Mouse (Mus musculus): Measurements from ENCODE around the gene Fbxw5. TPM values are rescaled to one million over a fixed set of nuclear protein-coding genes. Genes with fewer than 3 reads are reported as not detected.
A peak's percentile ranks its signal among the peaks of the same experiment; 100 is the strongest.

The Fbxw5 gene
- polyA plus RNA-seq, 1 experiment from 2014 or later: 83.9 TPM

GRCm38 (mm10) chr2:25501593-25502486 lies 1.3 kb downstream of the Fbxw5 start, which contains the start of gene C8g:
TSS of gene C8g (minus strand) at chr2:25501719.
- no peak for ATAC-seq (ENCODE audit: extremely low read depth, insufficient number of reproducible peaks, low FRiP score, low TSS enrichment)
- Histone ChIP-seq H3K4me2 (peak within 1 kb of the TSS; percentile 96), H3K9me3 (no peaks in the 10 kb centered on the region), H3K27ac (replicated peaks) (peak within 1 kb of the TSS; percentile 70), H3K27me3 (replicated peaks) (no peaks in the 10 kb centered on the region), H3K4me3 (peak within 1 kb of the TSS; percentile 79), H3K36me3 (peaks cover 37% of the 10 kb centered on the region), H3K4me1 (peaks cover 30% of the 10 kb centered on the region), H3K9ac (peak within 1 kb of the TSS; percentile 95)
- WGBS: 75% methylated on average over 20 of the region's 20 CpGs

- Histone ChIP-seq H3K27me3 (replicated peaks) (no peaks in the 10 kb centered on the region), H3K27ac (replicated peaks) (no peak overlapping the region), H3K9ac (no peak overlapping the region), H3K4me2 (no peak overlapping the region), H3K4me3 (no peak overlapping the region), H3K9me3 (no peaks in the 10 kb centered on the region), H3K4me1 (peaks cover 28% of the 10 kb centered on the region), H3K36me3 (peaks cover 37% of the 10 kb centered on the region)
- 77% methylated on average over 3 of the region's 3 CpGs for WGBS
- no peak for ATAC-seq (ENCODE audit: extremely low read depth, insufficient number of reproducible peaks, low FRiP score, low TSS enrichment)
Measured at GRCm38 (mm10) chr2:25502726-25503125, 2.2 kb downstream of the Fbxw5 start.

- Histone ChIP-seq H3K4me3 (no peak overlapping the region), H3K36me3 (peaks cover 37% of the 10 kb centered on the region), H3K9ac (no peak overlapping the region), H3K9me3 (no peaks in the 10 kb centered on the region), H3K4me2 (no peak overlapping the region), H3K4me1 (peaks cover 23% of the 10 kb centered on the region), H3K27me3 (replicated peaks) (no peaks in the 10 kb centered on the region), H3K27ac (replicated peaks) (no peak overlapping the region)
- WGBS: 86% methylated on average over 19 of the region's 19 CpGs
- no peak for ATAC-seq (ENCODE audit: extremely low read depth, insufficient number of reproducible peaks, low FRiP score, low TSS enrichment)
Measured at GRCm38 (mm10) chr2:25504538-25504937, 4.0 kb downstream of the Fbxw5 start.

- no peak overlapping the region for H3K27ac ChIP-seq (replicated peaks)
- H3K4me1 ChIP-seq: peaks cover 21% of the 10 kb centered on the region
- WGBS: 85% methylated on average over 1 of the region's 1 CpGs
- H3K36me3 ChIP-seq: peaks cover 37% of the 10 kb centered on the region
- no peaks in the 10 kb centered on the region for H3K27me3 ChIP-seq (replicated peaks)
- H3K4me3 ChIP-seq: no peak overlapping the region
- no peak for ATAC-seq (ENCODE audit: extremely low read depth, insufficient number of reproducible peaks, low FRiP score, low TSS enrichment)
- no peaks in the 10 kb centered on the region for H3K9me3 ChIP-seq
- H3K4me2 ChIP-seq: no peak overlapping the region
- no peak overlapping the region for H3K9ac ChIP-seq
Measured at GRCm38 (mm10) chr2:25505000-25505399, 4.5 kb downstream of the Fbxw5 start.

- H3K4me2 ChIP-seq: no peak overlapping the region
- 83% methylated on average over 4 of the region's 4 CpGs for whole genome bisulfite sequencing
- H3K4me3 ChIP-seq: no peak overlapping the region
- no peaks in the 10 kb centered on the region for H3K27me3 ChIP-seq (replicated peaks)
- H3K4me1 ChIP-seq: peaks cover 18% of the 10 kb centered on the region
- no peak overlapping the region for H3K9ac ChIP-seq
- no peak for ATAC-seq (ENCODE audit: extremely low read depth, insufficient number of reproducible peaks, low FRiP score, low TSS enrichment)
- H3K9me3 ChIP-seq: no peaks in the 10 kb centered on the region
- no peak overlapping the region for H3K27ac ChIP-seq (replicated peaks)
- H3K36me3 ChIP-seq: peaks cover 37% of the 10 kb centered on the region
Measured at GRCm38 (mm10) chr2:25505860-25506259, 5.3 kb downstream of the Fbxw5 start.

- Histone ChIP-seq H3K4me3 (no peak overlapping the region), H3K27ac (replicated peaks) (no peak overlapping the region), H3K4me2 (no peak overlapping the region), H3K36me3 (peaks cover 37% of the 10 kb centered on the region), H3K9ac (no peak overlapping the region), H3K9me3 (no peaks in the 10 kb centered on the region), H3K4me1 (peaks cover 8% of the 10 kb centered on the region), H3K27me3 (replicated peaks) (no peaks in the 10 kb centered on the region)
- ATAC-seq (ENCODE audit: extremely low read depth, insufficient number of reproducible peaks, low FRiP score, low TSS enrichment): no peak
- WGBS: 35% methylated on average over 5 of the region's 5 CpGs
Measured at GRCm38 (mm10) chr2:25506964-25507363, 6.4 kb downstream of the Fbxw5 start.

GRCm38 (mm10) chr2:25509912-25510311 lies 9.4 kb downstream of the Fbxw5 start:
- no peak for ATAC-seq (ENCODE audit: extremely low read depth, insufficient number of reproducible peaks, low FRiP score, low TSS enrichment)
- Histone ChIP-seq H3K27me3 (replicated peaks) (no peaks in the 10 kb centered on the region), H3K9me3 (no peaks in the 10 kb centered on the region), H3K27ac (replicated peaks) (no peak overlapping the region), H3K36me3 (peaks cover 10% of the 10 kb centered on the region), H3K4me1 (no peaks in the 10 kb centered on the region), H3K9ac (no peak overlapping the region), H3K4me3 (no peak overlapping the region), H3K4me2 (no peak overlapping the region)
- WGBS: 61% methylated on average over 3 of the region's 3 CpGs

- no peak for ATAC-seq (ENCODE audit: extremely low read depth, insufficient number of reproducible peaks, low FRiP score, low TSS enrichment)
- 88% methylated on average over 9 of the region's 9 CpGs for WGBS
Measured at GRCm38 (mm10) chr2:25526510-25527302, 26.2 kb downstream of the Fbxw5 start.

GRCm38 (mm10) chr2:25533707-25534106 lies 33.2 kb downstream of the Fbxw5 start:
- Histone ChIP-seq H3K4me2 (no peak overlapping the region), H3K27me3 (replicated peaks) (no peaks in the 10 kb centered on the region), H3K4me3 (no peak overlapping the region), H3K27ac (replicated peaks) (no peak overlapping the region), H3K9me3 (no peaks in the 10 kb centered on the region), H3K9ac (no peak overlapping the region), H3K36me3 (peaks cover 97% of the 10 kb centered on the region), H3K4me1 (0 out of 2 replicates have a peak, but pooled peaks cover 2% of the 10 kb centered on the region)
- 89% methylated on average over 2 of the region's 2 CpGs for WGBS
- no peak for ATAC-seq (ENCODE audit: extremely low read depth, insufficient number of reproducible peaks, low FRiP score, low TSS enrichment)

More at GRCm38 (mm10) chr2:25526510-25527302, 26.2 kb downstream of the Fbxw5 start:
- peaks cover 98% of the 10 kb centered on the region for H3K36me3 ChIP-seq
- no peak overlapping the region for H3K4me2 ChIP-seq
- H3K9ac ChIP-seq: no peak overlapping the region
- no peaks in the 10 kb centered on the region for H3K27me3 ChIP-seq (replicated peaks)
- H3K9me3 ChIP-seq: no peaks in the 10 kb centered on the region
- H3K4me1 ChIP-seq: no peaks in the 10 kb centered on the region
- H3K27ac ChIP-seq (replicated peaks): no peak overlapping the region
- no peak overlapping the region for H3K4me3 ChIP-seq

- H3K36me3 ChIP-seq: peaks cover 94% of the 10 kb centered on the region
- H3K4me1 ChIP-seq: 0 out of 2 replicates have a peak, but pooled peaks cover 2% of the 10 kb centered on the region
- no peak overlapping the region for H3K4me3 ChIP-seq
- WGBS: 75% methylated on average over 3 of the region's 3 CpGs
- no peak for ATAC-seq (ENCODE audit: extremely low read depth, insufficient number of reproducible peaks, low FRiP score, low TSS enrichment)
- H3K27ac ChIP-seq (replicated peaks): no peak overlapping the region
- no peaks in the 10 kb centered on the region for H3K27me3 ChIP-seq (replicated peaks)
- H3K9ac ChIP-seq: no peak overlapping the region; the same call in 1 of the 2 replicates
- no peaks in the 10 kb centered on the region for H3K9me3 ChIP-seq
- H3K4me2 ChIP-seq: no peak overlapping the region
Measured at GRCm38 (mm10) chr2:25534178-25534865, 33.8 kb downstream of the Fbxw5 start.

GRCm38 (mm10) chr2:25534866-25535182 lies 34.3 kb downstream of the Fbxw5 start:
- Histone ChIP-seq H3K27ac (replicated peaks) (no peak overlapping the region), H3K27me3 (replicated peaks) (no peaks in the 10 kb centered on the region), H3K36me3 (peaks cover 94% of the 10 kb centered on the region), H3K4me3 (no peak overlapping the region), H3K9ac (no peak overlapping the region), H3K4me1 (0 out of 2 replicates have a peak, but pooled peaks cover 2% of the 10 kb centered on the region), H3K9me3 (no peaks in the 10 kb centered on the region), H3K4me2 (no peak overlapping the region)
- WGBS: 95% methylated on average over 2 of the region's 2 CpGs
- no peak for ATAC-seq (ENCODE audit: extremely low read depth, insufficient number of reproducible peaks, low FRiP score, low TSS enrichment)
